Mouse (Mus musculus) adrenal gland, adult (tissue): Measurements from ENCODE around the gene Zfp30.

ENCODE experiments used
- DNase-seq, 2 experiments: peaks; one replicate each; pipeline ENCODE4 v3.0.0; 2022 to 2023; ENCODE audit warnings: low spot score in 1 of 2; ENCODE audit not compliant: inconsistent age in 2 of 2

The Zfp30 gene

DNA sequence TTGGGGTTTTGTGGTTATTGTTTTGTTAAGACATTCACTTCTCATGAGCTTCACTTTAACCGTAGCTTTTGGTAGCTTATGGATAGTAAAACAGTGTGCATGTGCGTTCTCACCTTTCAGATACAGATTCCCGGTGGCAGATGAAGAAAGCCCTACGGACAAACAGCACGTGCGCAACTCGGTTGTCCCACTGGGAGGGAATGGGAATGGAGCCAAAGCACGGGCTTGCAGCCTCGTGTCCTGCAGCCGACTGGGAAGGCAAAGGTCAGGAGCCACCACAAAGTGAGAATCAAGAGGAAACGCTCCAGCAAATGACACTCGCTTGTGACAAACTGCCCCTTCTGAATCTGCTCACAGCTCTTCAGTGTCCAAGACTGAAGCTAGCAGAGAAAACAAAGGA is 44.2 kb downstream of the Zfp30 start:
- DNase-seq = no peak

DNA sequence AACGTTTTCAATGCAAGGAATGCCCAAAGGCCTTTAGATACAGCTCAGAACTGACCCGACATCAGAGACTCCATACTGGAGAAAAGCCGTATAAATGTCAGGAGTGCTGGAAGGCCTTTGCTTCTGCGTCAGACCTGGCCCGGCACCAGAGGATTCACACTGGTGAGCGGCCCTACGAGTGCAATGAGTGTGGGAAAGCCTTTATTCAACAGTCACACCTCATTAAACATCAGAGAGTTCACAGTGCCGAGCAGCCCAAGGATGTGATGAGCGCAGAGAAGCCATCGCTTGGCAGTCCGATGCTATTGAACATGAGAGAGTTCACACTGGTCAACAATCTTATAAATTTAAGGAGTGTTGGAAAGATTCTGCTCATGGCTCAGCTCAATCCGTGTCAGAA is 46.0 kb downstream of the Zfp30 start:
- no peak for DNase-seq

GRCm38 (mm10) chr7:29836816-29837215 is 53.0 kb downstream of the Zfp30 start:
- no peak for DNase-seq

DNA sequence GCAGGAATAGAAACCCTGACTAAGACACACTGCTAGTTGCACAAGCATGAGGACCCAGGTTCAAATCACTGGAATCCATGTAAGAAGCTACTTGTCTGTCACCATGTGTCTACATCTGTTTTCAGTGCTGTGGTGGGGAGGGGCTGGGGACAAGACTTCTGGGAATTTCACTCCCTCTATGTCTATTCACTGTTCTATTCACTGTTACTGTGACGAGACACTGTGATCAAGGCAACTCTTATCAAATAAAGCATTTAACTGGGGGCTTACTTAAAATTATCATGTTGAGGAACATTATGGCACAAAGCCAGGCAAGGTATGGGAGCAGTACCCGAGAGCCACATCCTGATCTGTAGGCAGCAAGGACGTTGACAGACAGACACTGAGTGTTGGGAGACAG is 55.5 kb downstream of the Zfp30 start:
- no peak for DNase-seq

GRCm38 (mm10) chr7:29842105-29842504 is 58.3 kb downstream of the Zfp30 start:
- DNase-seq = no peak
